Mouse (Mus musculus) CH12.LX (cell line): Measurements from ENCODE around the gene Etnppl.

Experiments
- CTCF ChIP-seq, 2 experiments: IDR thresholded peaks in 1 of 2; conservative IDR thresholded peaks in 1 of 2; 2 replicates each; pipeline ENCODE4 v1.5.1; 2011 to 2012; ENCODE audit warnings: low read depth in 2 of 2, low read length in 2 of 2, improper control_type of control experiment in 1 of 2, inconsistent platforms in 1 of 2, mild to moderate bottlenecking in 1 of 2, moderate library complexity in 1 of 2
- EP300 ChIP-seq: IDR thresholded peaks from 2 replicates; pipeline ENCODE4 v1.6.1; 2011; ENCODE audit warnings: low read length, improper control_type of control experiment
- POLR2A ChIP-seq: IDR thresholded peaks from 2 replicates; pipeline ENCODE4 v1.6.1; 2011; ENCODE audit warnings: low read depth, mild to moderate bottlenecking, improper control_type of control experiment, low read length

- TF ChIP-seq EP300: no peak
- no peak for TF ChIP-seq CTCF (conservative IDR thresholded peaks at IDR 0.05 in 1 of 2, IDR thresholded peaks at IDR 0.05 in 1 of 2; ENCODE audit: low read depth in 2 of 2, low read length in 2 of 2)
- TF ChIP-seq POLR2A: no peak
Measured at GRCm38 (mm10) chr3:130582903-130583664, 34.2 kb upstream of the Etnppl start.
